Mouse (Mus musculus) layer of hippocampus, adult 9-10 months (tissue): ENCODE measurements around the gene Hivep2.

ENCODE experiments used
- DNase-seq: peaks from one replicate; pipeline ENCODE4 v3.0.0; 2022; ENCODE audit warnings: low spot score

Gene Hivep2

DNA sequence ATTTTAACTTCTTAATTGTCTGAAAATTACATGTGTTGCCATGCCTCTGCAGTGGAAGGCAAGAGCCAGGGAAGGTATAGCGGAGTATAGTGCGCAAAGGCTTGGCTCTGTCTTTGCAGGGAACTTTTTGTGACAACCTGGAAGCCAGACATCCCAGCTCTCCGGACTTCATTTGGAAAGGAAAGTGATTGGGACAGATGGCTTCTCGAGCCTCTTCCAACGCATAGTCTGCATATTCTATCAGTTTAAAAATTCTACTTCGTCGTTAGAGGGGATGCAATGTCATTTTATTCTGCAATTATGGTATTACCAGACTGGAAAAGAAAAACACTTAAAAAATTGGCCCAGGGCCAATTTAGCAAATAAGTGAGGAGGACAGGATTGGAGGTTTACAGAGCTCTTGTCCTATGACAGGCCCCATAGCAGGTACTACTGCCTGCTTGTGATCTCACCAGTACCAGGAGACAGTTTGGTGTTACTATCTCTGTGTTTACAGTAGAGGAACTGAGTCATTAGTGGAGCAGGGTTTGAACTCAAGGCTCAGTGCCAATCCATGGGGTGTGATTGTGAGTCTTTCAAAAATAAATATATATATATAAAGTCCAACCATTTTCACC, 7.8 kb downstream of the Hivep2 start:
- DNase-seq, result no peak

GRCm38 (mm10) chr10:13974472-13974871, 8.6 kb downstream of the Hivep2 start:
- no peak for DNase-seq

DNA sequence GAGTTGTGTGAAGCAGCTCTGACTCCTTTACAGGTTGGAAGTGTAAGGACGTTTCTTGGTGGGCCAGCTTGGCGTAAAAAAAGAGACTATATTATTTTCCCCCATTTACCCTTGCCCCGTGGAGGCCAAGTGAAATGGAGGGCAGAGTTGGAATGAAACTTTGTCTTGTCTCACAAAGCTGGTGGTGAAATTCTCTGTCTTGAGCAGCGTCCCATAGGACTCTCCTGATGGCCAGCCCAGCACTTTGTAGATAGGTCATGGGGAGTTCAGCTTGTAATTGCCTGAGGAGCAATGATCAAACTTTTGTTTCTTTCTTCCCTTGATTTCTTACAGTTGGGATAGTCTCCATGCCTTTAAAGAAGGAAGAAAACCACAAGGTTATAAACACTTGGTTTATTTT, 10.0 kb downstream of the Hivep2 start:
- DNase-seq, result no peak

DNA sequence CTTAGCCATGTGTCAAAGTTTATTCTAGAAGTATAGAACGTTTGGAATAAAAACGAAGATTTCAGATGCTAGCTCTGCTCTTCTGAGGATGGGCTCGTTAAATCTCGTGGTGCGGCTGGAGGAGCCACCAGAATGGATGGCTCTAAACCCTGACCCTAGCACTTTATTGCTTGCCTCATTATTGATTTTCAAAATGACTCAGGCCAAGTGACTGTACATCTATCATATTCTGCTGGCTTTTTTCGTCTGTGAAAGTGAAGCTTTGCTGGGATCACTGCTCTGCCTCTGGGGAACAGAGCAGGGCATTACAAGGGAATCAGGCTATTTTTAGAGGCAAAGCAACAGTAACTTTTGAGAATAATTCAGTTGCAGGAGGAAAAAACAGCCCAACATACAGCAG, 10.4 kb downstream of the Hivep2 start:
- no peak for DNase-seq

DNA sequence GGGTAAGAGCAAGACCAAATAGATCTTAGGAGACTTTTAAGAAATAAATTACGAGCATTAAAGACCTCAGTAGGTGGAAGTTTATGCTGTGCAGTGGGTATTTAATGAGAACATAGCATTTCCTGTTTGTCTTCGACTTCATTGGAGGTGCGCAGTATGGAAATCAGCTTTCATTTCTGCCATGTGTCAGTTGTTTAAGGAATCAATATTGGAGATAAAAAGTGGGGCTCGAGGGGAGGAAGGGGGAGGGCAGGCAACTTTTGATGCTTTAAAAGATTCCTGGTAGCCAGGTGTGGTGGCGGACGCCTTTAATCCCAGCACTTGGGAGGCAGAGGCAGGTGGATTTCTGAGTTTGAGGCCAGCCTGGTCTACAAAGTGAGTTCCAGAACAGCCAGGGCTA, 16.4 kb downstream of the Hivep2 start:
- no peak for DNase-seq

DNA sequence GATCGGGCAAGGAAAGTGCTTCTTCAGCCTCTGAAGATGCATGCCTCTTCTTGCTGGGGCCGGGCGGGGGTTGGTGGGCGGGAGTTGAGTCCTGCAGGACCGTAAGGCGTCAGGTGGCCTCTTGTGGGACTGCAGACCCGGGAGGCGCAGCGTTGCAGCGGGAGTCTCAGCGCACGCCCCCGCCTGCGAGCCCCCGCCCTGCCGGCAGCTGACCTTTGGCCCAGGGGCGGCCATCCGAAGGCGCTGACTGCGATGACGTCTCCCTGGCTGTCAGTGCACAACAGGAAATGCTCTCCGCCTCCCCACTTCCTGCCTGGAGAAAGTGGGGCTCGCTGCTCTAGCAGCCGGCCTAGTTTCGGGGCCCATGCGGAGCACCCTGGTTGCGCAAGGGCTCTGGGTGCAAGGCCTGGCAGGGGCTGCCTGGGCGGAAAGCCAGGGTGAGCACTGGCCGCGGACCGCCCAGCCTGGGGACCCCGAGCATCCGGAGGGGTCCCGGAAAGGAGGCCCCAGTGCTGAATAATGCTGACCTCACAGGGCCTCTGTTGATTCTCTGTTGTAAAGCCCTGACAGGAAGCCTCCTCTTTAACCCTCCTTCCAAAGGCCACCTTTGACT, 17.0 kb downstream of the Hivep2 start:
- DNase-seq, result no peak

GRCm38 (mm10) chr10:13983631-13984030, 17.8 kb downstream of the Hivep2 start:
- DNase-seq, result no peak

DNA sequence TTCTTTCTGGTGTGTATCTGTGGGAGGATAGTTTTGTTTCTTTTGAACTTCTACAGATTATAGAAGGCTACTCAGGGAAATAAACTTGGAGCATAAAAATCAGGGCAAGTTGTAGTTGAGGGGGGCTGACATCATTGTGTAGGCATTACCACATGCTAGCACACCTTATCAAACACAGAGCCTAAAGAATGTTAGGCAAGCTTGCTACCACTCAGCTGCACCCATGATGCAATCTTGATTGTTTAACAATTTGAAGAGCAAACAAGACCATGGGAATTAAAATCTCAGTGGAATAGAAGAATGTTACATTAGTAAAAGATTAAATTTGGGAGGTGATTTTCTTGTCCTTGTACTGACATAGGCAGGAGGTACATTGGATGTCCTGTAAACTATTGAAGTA, 18.4 kb downstream of the Hivep2 start:
- no peak for DNase-seq

DNA sequence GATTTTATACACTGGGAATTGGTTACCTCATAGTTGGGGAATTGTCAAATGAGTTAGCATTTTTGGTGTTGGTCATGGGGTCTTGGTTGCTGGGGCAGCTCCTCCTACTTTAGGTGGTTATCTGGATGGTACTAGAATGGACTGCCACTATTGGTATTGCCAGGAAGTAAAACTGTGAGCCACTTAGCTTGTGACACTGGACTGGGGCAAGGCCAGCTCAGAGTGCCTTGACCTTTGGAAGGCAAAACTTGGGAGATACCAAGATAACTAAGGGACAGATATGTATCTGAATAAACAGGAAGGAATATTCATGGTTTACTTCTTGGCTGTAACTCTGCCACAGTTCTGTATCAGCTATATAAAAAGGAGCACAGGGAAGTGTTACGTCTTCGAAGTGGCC, 20.7 kb downstream of the Hivep2 start:
- no peak for DNase-seq

DNA sequence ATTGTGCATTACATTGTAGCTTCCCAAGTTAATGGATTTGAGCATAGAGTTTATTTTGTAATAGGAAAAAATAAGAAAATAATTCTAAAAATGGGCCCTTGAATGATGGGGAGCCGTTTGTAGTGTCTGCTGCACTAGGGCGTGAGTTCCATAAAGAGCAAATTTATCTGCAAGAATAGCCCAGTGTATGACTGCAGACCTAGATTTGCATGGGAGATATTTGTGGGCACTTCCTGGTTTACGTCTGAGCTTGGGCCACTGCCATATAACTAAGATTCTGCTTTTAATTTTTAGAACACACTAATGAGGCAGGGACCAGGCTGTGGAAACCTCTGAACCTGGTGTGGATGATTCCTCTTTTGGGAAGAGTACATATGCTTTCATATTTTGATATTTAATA, 21.5 kb downstream of the Hivep2 start:
- no peak for DNase-seq

DNA sequence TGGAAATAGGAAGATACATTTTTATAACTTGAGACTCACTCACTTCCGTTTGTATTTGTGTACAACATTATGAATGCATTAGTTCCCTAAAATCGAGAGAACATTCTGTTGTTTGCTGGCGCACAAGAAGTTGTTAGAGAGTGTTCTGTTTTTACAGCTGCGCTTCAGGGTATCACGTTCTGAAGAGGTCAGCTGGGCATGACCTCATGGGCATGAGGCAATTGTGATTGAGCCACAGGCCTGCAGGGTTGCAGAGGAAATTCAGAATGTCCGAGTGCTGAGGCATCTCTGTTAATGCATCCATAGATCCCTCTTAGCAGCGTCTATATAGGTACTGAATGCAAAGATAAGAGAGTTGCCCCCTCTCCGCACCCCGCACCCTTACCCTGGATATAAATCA, 22.4 kb downstream of the Hivep2 start:
- no peak for DNase-seq

- no peak for DNase-seq
Measured at GRCm38 (mm10) chr10:13988757-13989156, 22.9 kb downstream of the Hivep2 start.

DNA sequence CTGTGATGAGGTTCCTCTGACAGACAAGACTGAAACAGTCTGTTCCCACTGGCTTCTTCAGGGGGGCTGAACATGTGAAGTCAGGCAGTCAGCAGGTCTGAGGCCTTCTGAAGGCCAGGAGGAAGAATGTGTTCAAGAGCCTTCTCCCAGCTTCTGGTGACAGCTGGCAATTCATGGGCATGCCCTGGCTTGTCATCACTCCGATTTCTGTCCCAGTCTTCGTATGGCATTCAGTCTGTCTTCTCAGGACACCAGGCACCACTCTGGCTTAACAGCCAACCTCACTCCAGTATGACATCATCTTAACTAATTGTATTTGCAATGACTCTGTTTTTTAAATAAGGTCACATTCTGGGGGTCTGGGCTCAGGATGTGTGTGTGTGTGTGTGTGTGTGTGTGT, 25.0 kb downstream of the Hivep2 start:
- no peak for DNase-seq

GRCm38 (mm10) chr10:13993411-13993810, 27.5 kb downstream of the Hivep2 start:
- no peak for DNase-seq

DNA sequence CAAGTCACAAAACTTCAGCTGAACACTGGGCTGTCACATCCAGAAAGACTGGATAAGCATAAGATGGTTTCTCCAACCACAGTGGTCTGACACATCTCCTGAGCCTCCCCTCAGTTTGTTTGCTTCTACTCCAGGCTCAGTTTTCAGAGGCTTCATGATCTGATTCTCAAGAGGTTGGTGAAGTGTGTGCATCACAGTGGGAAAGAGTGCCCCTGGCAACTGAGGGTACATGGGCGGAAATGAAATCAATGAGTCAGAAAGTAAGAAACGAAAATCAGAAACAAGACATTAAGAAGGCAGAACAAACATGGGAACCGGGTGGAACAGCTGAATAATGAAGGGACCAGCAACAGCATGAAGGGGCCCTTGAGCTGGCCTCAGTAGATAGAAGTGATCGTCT, 31.5 kb downstream of the Hivep2 start:
- no peak for DNase-seq

- DNase-seq, result no peak
Measured at GRCm38 (mm10) chr10:14004769-14005517, 39.1 kb downstream of the Hivep2 start.

DNA sequence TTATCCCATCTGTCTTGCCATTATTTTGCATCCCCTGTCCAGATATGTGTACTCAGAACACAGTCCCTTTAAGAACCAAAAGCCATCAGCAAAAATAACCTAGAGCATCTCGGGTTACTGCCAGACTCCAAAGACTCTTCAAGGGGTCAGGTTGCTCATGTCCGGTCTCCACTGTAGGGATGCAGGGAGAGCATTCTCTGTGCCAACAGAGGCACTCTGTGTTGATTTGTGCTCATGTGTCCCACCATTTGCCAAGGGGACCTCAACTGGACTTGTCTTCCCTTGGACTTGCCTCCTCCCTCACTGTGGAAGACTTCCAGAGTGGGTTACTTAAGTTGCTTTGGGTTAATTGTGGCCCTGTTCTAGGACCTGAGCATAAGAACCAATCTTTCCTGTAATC, 43.8 kb downstream of the Hivep2 start:
- DNase-seq, result no peak

GRCm38 (mm10) chr10:14016287-14016970, 50.6 kb downstream of the Hivep2 start:
- no peak for DNase-seq

DNA sequence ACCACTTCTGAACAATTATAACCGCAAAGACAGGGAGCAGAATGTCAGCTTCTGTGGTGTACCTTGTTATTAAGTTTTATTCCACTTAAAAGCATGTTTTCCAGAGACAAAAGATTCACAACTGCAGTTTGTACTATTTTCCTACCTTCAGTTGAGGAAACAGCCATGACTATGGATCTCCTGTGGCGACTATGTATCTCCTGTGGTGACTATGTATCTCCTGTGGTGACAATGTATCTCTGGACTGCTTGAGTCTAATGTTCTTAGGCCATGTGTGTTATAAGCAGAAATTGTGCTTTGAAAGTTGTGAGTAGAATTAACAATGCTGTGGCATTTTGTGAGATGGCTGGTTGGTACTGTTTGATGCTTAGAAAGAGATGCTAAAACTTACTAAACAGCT, 51.5 kb downstream of the Hivep2 start:
- DNase-seq, result no peak

- DNase-seq, result no peak
Measured at GRCm38 (mm10) chr10:14017822-14018364, 52.0 kb downstream of the Hivep2 start.

DNA sequence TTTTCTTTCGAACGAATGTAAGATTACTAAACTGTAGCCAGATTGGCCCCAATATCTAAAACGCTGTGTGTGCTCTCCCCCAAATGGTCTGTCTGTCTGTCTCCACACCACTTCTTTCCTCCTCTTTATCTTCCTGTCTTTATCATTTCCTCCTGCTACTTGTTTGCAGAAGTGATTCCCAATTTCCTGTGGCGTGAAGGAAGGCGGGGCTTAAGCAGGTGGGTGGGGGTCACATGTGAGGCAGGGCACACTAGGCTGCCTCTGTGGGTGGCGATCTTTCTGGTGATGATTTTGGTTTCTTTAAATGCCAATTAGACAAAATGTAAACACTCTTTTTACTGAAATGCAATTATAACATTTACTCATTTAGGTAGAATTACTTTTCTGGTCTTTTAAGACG, 52.8 kb downstream of the Hivep2 start:
- no peak for DNase-seq

- DNase-seq, result no peak
Measured at GRCm38 (mm10) chr10:14019198-14019597, 53.3 kb downstream of the Hivep2 start.

- DNase-seq, result no peak
Measured at GRCm38 (mm10) chr10:14020253-14020652, 54.4 kb downstream of the Hivep2 start.
